Mouse (Mus musculus): Measurements from ENCODE around the gene Gm5108. TPM values are rescaled to one million over a fixed set of nuclear protein-coding genes. Genes with fewer than 3 reads are reported as not detected.

Gene Gm5108
- polyA plus RNA-seq, 1 experiment from 2014 or later, result not detected

DNA sequence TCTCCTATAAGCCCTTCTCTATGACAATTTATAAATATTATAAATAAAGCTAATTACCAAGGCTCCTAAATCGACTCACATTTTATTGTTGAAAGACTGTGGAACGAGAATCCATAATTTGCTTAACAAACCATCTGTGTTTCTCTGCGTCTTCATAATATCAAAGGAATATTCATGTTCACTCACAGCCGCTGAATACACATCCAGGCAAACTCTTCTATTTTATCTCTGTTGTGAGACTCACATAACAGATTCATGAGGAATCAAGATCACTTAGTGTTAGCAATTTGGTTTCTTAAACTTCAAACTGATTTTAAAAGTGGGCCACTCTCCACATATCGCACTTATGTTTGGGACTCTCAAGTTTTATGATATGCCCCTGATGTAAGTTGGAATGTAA lies 6.6 kb downstream of the Gm5108 start:
- Histone ChIP-seq H3K27me3 (replicated peaks; ENCODE audit: control insufficient read depth, insufficient read depth, low read length) (no peaks in the 10 kb centered on the region), H3K27ac (ENCODE audit: low read depth) (no peak overlapping the region), H3K4me3 (ENCODE audit: low read depth, low read length) (no peak overlapping the region), H3K9ac (ENCODE audit: low read length) (no peak overlapping the region), H3K9me3 (ENCODE audit: control insufficient read depth, low read length) (no peaks in the 10 kb centered on the region), H3K36me3 (ENCODE audit: control insufficient read depth, insufficient read depth, low read length) (no peaks in the 10 kb centered on the region), H3K4me2 (ENCODE audit: low read length) (no peak overlapping the region), H3K4me1 (replicated peaks; ENCODE audit: control insufficient read depth, insufficient read depth, low read length) (no peaks in the 10 kb centered on the region)
- ATAC-seq (replicated peaks; ENCODE audit: low FRiP score, low TSS enrichment, low read depth) (no peak), DNase-seq (ENCODE audit: low spot score) (no peak)
- WGBS, result 90% methylated on average over 5 of the region's 5 CpGs

DNA sequence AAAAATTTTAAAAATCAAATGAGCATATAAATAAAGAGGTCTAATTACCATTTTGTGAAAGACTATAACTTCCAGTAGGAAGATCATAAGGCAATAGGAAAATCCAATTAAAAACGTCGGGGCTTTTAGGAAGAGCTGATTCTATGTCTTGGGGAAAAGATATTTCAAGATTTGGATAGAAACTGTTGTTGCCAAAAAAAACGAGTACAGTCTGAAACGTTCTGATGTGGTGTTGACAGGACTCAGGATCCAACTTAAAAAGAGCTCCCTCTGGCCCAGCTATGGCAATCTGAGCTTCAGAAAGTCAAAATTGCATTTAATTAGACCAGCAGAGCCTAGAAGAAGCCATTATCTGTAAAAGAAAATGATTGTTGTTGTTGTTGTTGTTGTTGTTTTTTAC lies 12.6 kb downstream of the Gm5108 start:
- Histone ChIP-seq H3K9me3 (ENCODE audit: control insufficient read depth, low read length) (no peaks in the 10 kb centered on the region), H3K4me3 (ENCODE audit: low read depth, low read length) (no peak overlapping the region), H3K36me3 (ENCODE audit: control insufficient read depth, insufficient read depth, low read length) (no peaks in the 10 kb centered on the region), H3K27me3 (replicated peaks; ENCODE audit: control insufficient read depth, insufficient read depth, low read length) (no peaks in the 10 kb centered on the region), H3K4me1 (replicated peaks; ENCODE audit: control insufficient read depth, insufficient read depth, low read length) (no peaks in the 10 kb centered on the region), H3K27ac (ENCODE audit: low read depth) (no peak overlapping the region), H3K4me2 (ENCODE audit: low read length) (no peak overlapping the region), H3K9ac (ENCODE audit: low read length) (no peak overlapping the region)
- ATAC-seq (replicated peaks; ENCODE audit: low FRiP score, low TSS enrichment, low read depth) (no peak), DNase-seq (ENCODE audit: low spot score) (no peak)
- WGBS, result 83% methylated on average over 4 of the region's 4 CpGs

DNA sequence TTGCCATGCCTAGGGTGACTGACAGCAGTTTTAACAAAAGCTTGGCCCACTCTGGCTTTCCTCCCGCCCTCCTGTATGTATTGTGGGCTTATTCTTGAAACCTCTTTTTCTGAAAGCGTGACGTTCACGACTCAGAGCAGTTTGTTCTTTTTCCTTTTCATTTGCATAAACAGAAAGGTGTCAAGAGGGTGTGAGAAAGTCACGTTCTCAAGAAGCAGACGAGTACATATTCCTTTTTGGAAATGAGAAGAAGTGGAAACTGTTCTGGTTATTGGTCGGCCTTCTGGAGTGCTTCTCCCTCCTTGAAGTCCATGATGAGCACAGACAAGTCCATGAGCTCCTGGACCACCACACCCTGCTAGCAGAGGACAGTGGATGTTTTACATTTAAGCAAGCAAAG lies 14.0 kb downstream of the Gm5108 start:
- H3K4me3 ChIP-seq (ENCODE audit: low read depth, low read length), result no peak overlapping the region
- no peak overlapping the region for H3K9ac ChIP-seq (ENCODE audit: low read length)
- H3K4me2 ChIP-seq (ENCODE audit: low read length), result no peak overlapping the region
- no peaks in the 10 kb centered on the region for H3K9me3 ChIP-seq (ENCODE audit: control insufficient read depth, low read length)
- DNase-seq (ENCODE audit: low spot score) (no peak), ATAC-seq (replicated peaks; ENCODE audit: low FRiP score, low TSS enrichment, low read depth) (no peak)
- no peaks in the 10 kb centered on the region for H3K36me3 ChIP-seq (ENCODE audit: control insufficient read depth, insufficient read depth, low read length)
- WGBS, result 75% methylated on average over 7 of the region's 7 CpGs
- no peaks in the 10 kb centered on the region for H3K27me3 ChIP-seq (replicated peaks; ENCODE audit: control insufficient read depth, insufficient read depth, low read length)
- H3K27ac ChIP-seq (ENCODE audit: low read depth), result no peak overlapping the region
- H3K4me1 ChIP-seq (replicated peaks; ENCODE audit: control insufficient read depth, insufficient read depth, low read length), result no peaks in the 10 kb centered on the region

DNA sequence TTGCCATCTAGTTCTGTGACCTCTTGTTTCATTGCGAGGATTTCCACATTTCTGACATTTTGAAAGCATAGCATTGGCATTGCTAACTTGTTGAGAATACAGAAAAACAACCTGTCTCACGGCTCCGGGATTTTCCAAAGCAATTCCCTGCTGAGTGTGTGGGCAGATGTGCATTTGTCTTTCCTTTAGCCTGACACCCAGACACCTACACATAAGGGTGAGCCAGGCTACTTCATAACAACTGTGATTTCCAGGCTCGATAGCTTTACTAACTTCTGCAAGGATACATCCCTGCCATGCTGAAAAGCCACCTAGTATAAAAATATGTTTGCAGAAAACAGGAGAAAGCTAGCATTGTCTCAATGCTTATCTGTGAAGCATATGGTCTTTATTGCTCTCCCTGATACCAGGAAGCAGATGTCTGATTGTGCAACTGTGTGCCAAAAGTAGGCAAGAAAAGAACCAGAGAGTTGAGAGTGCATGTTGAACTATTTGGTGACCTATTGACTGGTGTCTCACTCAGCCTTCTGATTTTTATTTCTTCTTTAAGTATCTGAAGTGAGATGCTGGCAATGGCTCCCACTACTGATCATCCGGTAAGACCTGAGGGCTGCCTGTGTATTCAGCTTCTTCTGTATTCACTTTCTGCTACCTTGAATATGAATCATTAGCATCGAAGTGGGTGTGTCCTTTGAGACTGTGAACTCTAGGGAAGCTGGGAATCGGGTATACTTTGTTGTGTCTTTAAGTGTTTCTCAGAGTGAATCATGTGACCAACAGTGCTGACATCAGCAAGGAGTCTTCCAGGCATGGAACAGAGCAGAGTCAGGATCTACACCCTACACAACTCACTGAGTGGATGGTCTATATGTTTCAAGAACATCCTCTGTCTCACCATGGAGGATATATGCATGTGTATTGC lies 20.5 kb downstream of the Gm5108 start:
- Histone ChIP-seq H3K4me1 (replicated peaks; ENCODE audit: control insufficient read depth, insufficient read depth, low read length) (no peaks in the 10 kb centered on the region), H3K9ac (ENCODE audit: low read length) (no peak overlapping the region), H3K27ac (ENCODE audit: low read depth) (no peak overlapping the region), H3K27me3 (replicated peaks; ENCODE audit: control insufficient read depth, insufficient read depth, low read length) (no peaks in the 10 kb centered on the region), H3K4me3 (ENCODE audit: low read depth, low read length) (no peak overlapping the region), H3K4me2 (ENCODE audit: low read length) (no peak overlapping the region), H3K9me3 (ENCODE audit: control insufficient read depth, low read length) (no peaks in the 10 kb centered on the region), H3K36me3 (ENCODE audit: control insufficient read depth, insufficient read depth, low read length) (no peaks in the 10 kb centered on the region)
- no peak for DNase-seq (ENCODE audit: low spot score)
- 75% methylated on average over 7 of the region's 7 CpGs for WGBS
- no peak for ATAC-seq (replicated peaks; ENCODE audit: low FRiP score, low TSS enrichment, low read depth)

DNA sequence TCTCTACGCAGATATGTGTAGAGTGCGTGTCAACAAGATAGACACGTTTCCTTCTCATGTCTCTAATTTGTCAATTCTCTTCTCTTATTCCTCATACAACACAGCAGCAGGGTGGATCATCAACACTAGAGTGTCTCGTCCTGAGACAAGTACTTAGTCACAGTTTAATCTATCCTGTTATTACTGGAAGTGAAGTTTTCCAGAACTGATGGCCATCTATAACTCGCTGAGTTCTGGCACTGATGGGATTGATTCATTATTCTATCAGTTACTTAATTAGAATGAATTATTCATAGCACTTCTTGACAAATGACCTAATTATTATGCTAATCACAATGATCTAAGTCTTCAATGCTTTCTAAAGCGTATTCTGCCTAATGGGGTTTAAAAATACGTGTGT lies 28.1 kb downstream of the Gm5108 start:
- Histone ChIP-seq H3K9me3 (ENCODE audit: control insufficient read depth, low read length) (no peaks in the 10 kb centered on the region), H3K4me1 (replicated peaks; ENCODE audit: control insufficient read depth, insufficient read depth, low read length) (no peaks in the 10 kb centered on the region), H3K4me2 (ENCODE audit: low read length) (no peak overlapping the region), H3K27ac (ENCODE audit: low read depth) (no peak overlapping the region), H3K9ac (ENCODE audit: low read length) (no peak overlapping the region), H3K4me3 (ENCODE audit: low read depth, low read length) (no peak overlapping the region), H3K27me3 (replicated peaks; ENCODE audit: control insufficient read depth, insufficient read depth, low read length) (no peaks in the 10 kb centered on the region), H3K36me3 (ENCODE audit: control insufficient read depth, insufficient read depth, low read length) (no peaks in the 10 kb centered on the region)
- no peak for ATAC-seq (replicated peaks; ENCODE audit: low FRiP score, low TSS enrichment, low read depth)
- no peak for DNase-seq (ENCODE audit: low spot score)
- 82% methylated on average over 7 of the region's 7 CpGs for WGBS

DNA sequence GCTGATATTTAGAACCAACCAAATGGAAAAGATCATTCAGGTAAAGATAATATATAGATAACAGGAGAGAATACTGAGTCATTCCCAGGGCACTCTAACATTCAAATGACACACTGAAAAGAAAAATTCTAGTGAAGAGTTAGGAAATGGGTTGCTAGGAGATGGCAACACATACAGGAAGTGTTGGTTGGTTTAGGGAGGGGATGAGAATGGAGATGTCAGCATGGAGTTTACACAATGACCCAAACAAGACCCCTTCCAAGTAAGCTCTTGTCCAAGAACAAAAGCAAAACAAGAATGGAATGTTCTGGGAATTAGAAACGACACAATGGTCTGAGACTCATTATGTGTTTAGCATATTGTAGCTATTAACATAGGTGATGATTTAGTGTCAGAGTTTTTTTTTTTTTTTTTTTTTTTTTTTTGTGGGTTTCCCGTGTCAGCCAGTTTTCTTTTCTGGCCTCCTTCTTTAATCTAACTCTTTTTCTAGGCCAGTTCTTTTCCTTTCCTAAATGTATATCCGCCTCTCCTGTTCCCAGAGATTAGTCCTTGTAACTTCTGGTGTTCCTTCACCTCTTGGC lies 40.6 kb downstream of the Gm5108 start:
- WGBS, result 77% methylated on average over 3 of the region's 3 CpGs
- Histone ChIP-seq H3K4me3 (ENCODE audit: low read depth, low read length) (no peak overlapping the region), H3K9me3 (ENCODE audit: control insufficient read depth, low read length) (no peaks in the 10 kb centered on the region), H3K4me2 (ENCODE audit: low read length) (no peak overlapping the region), H3K9ac (ENCODE audit: low read length) (no peak overlapping the region), H3K27me3 (replicated peaks; ENCODE audit: control insufficient read depth, insufficient read depth, low read length) (no peaks in the 10 kb centered on the region), H3K36me3 (ENCODE audit: control insufficient read depth, insufficient read depth, low read length) (no peaks in the 10 kb centered on the region), H3K27ac (ENCODE audit: low read depth) (no peak overlapping the region), H3K4me1 (replicated peaks; ENCODE audit: control insufficient read depth, insufficient read depth, low read length) (no peaks in the 10 kb centered on the region)
- DNase-seq (ENCODE audit: low spot score), result no peak
- ATAC-seq (replicated peaks; ENCODE audit: low FRiP score, low TSS enrichment, low read depth), result no peak

DNA sequence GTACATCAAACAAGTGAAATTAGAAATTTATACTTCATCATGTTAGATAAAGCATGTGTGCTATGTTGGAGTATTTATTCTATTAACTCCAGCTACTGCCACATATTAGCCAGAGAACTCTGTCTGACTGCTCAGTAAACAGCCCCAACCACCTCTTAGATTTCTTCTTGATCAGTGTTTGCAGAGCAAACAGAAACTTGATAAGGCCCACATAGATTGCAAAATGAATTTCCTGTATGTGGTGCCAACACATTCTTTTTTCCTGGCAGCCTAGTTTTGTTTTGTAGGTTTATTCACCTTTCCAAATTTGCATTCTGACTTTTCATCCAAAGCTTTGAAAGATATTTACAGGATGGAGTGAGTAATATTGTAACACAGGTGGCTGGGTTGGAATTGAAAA lies 49.0 kb downstream of the Gm5108 start:
- no peak for DNase-seq (ENCODE audit: low spot score)
- no peaks in the 10 kb centered on the region for H3K9me3 ChIP-seq (ENCODE audit: control insufficient read depth, low read length)
- H3K27ac ChIP-seq (ENCODE audit: low read depth), result no peak overlapping the region
- no peak for ATAC-seq (replicated peaks; ENCODE audit: low FRiP score, low TSS enrichment, low read depth)
- no peak overlapping the region for H3K4me3 ChIP-seq (ENCODE audit: low read depth, low read length)
- H3K4me2 ChIP-seq (ENCODE audit: low read length), result no peak overlapping the region
- no peaks in the 10 kb centered on the region for H3K36me3 ChIP-seq (ENCODE audit: control insufficient read depth, insufficient read depth, low read length)
- no peaks in the 10 kb centered on the region for H3K4me1 ChIP-seq (replicated peaks; ENCODE audit: control insufficient read depth, insufficient read depth, low read length)
- H3K9ac ChIP-seq (ENCODE audit: low read length), result no peak overlapping the region
- no peaks in the 10 kb centered on the region for H3K27me3 ChIP-seq (replicated peaks; ENCODE audit: control insufficient read depth, insufficient read depth, low read length)

DNA sequence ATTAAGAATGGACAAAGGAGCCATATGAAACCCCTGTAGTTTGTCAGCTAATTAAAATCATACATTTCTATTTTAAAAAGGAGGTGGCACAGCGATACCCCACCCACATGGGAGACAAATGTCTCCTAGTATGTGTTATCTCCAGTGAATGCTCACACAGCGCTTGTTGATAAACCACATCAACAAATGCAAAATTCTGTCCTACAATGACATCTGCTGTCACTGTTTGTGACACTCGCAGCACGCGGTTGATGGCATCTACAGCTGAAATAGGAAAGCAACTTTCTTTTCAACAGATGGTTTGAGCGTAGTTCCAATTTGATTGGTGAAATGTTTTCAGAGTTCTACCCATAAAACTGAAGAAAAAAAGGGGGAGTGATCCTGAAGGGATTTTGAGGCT lies 61.1 kb downstream of the Gm5108 start:
- Histone ChIP-seq H3K36me3 (ENCODE audit: control insufficient read depth, insufficient read depth, low read length) (no peaks in the 10 kb centered on the region), H3K4me3 (ENCODE audit: low read depth, low read length) (no peak overlapping the region), H3K4me2 (ENCODE audit: low read length) (no peak overlapping the region), H3K9ac (ENCODE audit: low read length) (no peak overlapping the region), H3K9me3 (ENCODE audit: control insufficient read depth, low read length) (no peaks in the 10 kb centered on the region), H3K27me3 (replicated peaks; ENCODE audit: control insufficient read depth, insufficient read depth, low read length) (no peaks in the 10 kb centered on the region), H3K4me1 (replicated peaks; ENCODE audit: control insufficient read depth, insufficient read depth, low read length) (no peaks in the 10 kb centered on the region), H3K27ac (ENCODE audit: low read depth) (no peak overlapping the region)
- DNase-seq (ENCODE audit: low spot score) (no peak), ATAC-seq (replicated peaks; ENCODE audit: low FRiP score, low TSS enrichment, low read depth) (no peak)
- WGBS, result 94% methylated on average over 6 of the region's 6 CpGs

DNA sequence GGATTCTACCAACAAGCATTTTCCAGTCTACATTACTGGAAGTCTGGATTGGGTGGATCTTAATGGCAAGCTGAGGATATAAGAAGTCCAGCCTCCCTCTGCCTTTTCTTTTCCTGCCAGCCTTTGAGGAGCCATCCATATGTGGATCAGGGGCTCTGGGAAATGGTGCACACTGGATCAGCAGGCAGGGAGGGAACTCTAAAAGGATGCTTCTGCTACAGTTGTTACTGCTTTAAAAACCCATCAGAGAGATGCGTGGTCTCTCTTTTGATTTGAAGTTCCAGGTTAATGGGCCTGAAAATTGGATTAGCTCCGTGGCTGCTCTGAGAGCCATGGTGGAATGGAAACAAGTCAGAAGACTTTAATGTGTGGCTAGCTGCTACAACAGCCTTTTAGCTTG lies 62.4 kb downstream of the Gm5108 start:
- H3K27ac ChIP-seq (ENCODE audit: low read depth), result no peak overlapping the region
- H3K27me3 ChIP-seq (replicated peaks; ENCODE audit: control insufficient read depth, insufficient read depth, low read length), result no peaks in the 10 kb centered on the region
- no peak overlapping the region for H3K4me2 ChIP-seq (ENCODE audit: low read length)
- H3K36me3 ChIP-seq (ENCODE audit: control insufficient read depth, insufficient read depth, low read length), result no peaks in the 10 kb centered on the region
- no peaks in the 10 kb centered on the region for H3K4me1 ChIP-seq (replicated peaks; ENCODE audit: control insufficient read depth, insufficient read depth, low read length)
- no peak overlapping the region for H3K4me3 ChIP-seq (ENCODE audit: low read depth, low read length)
- 62% methylated on average over 2 of the region's 2 CpGs for WGBS
- no peak overlapping the region for H3K9ac ChIP-seq (ENCODE audit: low read length)
- DNase-seq (ENCODE audit: low spot score) (no peak), ATAC-seq (replicated peaks; ENCODE audit: low FRiP score, low TSS enrichment, low read depth) (no peak)
- H3K9me3 ChIP-seq (ENCODE audit: control insufficient read depth, low read length), result no peaks in the 10 kb centered on the region

Data from intestine, embryonic 14.5 days (tissue).